Mouse (Mus musculus): Measurements from ENCODE around the gene Slain2. TPM values are rescaled to one million over a fixed set of nuclear protein-coding genes. Genes with fewer than 3 reads are reported as not detected.

Slain2 gene
- total RNA-seq (2021) = 100 to 1,000 TPM; 113 TPM
- long read RNA-seq, experiment 1, full-length matches to known transcripts = 252 of 308 reads
- long read RNA-seq, experiment 1, partial matches to known transcripts = 49 of 308 reads
- long read RNA-seq, experiment 1, other reads (novel, unspliced or antisense) = 7 of 308 reads
- long read RNA-seq, experiment 2, full-length matches to known transcripts = 189 of 225 reads
- long read RNA-seq, experiment 2, partial matches to known transcripts = 4 of 225 reads
- long read RNA-seq, experiment 2, other reads (novel, unspliced or antisense) = 32 of 225 reads

DNA sequence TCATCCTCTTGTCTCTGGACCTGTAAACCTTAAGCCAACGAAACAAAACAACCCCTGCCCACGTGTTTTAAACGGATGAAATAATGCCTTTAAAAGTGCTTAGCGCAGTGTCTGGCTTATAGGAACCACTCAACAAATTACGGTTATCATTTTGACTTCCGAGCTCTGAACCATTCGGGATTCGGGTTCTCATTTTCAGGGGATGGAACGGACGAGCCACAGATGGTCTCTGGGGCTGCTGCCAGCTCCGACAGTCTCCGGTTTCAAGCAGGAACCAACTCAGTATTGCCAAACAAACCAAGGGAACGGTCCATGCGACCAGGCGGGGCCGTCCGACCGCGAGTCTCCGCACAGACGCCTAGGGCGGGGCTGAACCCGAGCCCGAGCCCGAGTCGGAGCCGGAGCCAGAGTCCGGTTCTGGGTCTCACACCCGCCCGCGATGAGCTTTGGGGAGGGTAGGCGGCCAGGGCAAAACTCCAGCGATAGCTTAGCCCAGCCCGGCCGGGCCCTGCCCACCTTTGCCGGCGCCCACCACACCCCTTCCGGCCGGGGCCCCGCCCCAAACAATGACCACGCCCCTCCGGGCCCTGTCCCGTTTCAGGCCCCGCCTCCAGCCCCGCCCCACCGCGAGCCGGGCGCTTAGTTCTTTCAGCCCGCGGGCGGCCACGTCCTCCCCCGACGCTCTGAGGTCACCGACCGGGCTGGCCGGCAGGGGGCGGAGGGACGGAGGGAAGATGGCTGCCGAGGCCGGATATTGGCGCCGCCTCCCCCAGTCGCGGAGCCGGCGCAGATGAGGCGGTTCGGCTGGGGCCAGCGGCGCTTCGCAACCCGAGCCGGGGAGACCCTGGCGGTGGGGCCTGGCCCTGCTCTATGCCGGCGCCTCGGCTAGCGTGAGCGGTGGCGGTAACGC lies at the start of gene Slain2:
Gene Slain2, plus strand, starts transcription at position 657 of the 910 bp plus-strand sequence.
- TF ChIP-seq CTCF (IDR thresholded peaks at IDR 0.05) = peak; percentile 80
- peak; percentile 100 for DNase-seq
- Histone ChIP-seq H3K4me3 (peak within 1 kb of the TSS; percentile 77), H3K27ac (peak within 1 kb of the TSS; percentile 96)
- intact Hi-C loops (cut with DNase I) = no loop called here

DNA sequence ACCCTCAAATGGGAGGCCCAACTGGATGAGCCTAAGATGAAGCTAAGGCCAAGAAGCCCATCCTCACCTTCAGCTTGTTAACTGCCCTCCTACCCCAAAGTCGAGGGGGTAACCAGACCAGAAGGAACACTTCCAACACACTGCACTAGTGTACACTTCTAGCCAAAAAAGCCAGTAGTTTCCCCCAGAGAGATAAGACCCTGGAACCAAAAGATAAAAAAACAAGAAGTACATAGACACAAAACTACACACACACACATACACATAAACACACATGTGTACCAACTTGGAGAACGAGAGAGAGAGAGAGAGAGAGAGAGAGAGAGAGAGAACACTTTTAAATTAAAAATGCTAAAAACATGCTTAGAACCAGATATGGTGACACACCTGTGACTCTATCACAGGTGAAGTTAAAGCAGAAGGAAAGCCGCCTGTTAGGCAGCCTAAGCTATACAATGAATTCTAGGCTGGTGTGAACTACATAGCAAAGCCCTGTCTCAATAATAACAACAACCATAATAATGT lies 49.4 kb upstream of the Slain2 start:
- H3K27ac ChIP-seq = no peak overlapping the region
- no peak for TF ChIP-seq CTCF (IDR thresholded peaks at IDR 0.05)
- no peak overlapping the region for H3K4me3 ChIP-seq
- DNase-seq = no peak
- intact Hi-C loops (cut with DNase I) = loop anchor here (5.0 kb wide), 1 partner anchor 67 kb away; no protein-coding TSS in a partner anchor

DNA sequence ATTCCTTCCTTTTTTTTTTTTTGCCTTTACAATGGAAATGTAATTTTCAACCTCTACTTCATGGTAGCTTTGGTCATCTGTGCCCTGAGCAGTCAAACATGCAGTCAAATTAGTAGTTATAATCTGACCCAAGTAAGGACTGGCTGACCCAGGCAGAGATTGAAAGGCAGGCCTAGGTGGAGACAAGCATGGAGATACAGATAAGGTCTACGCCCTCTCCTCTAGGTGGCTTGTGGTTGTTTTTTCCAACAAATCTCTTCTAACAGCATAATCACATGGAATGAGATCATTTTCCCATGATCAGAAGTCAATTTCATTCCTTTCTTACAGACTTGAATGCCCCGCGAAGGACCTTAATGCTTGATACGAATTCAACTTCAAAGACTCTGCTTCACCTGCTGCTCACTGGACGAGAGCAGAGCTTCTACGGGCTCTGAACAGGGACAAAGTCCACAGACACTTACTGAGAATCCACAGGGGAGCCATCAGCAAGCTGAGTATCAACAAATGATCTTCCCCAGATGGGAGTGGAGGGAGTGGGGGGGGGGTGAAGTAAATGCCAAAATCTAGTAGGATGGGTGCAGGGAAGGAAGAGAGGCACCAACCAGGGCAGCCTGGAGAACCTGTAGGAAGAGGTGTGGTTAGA lies 47.7 kb upstream of the Slain2 start:
- DNase-seq = no peak
- TF ChIP-seq CTCF (IDR thresholded peaks at IDR 0.05) = no peak
- intact Hi-C loops (cut with DNase I) = loop anchor here (5.0 kb wide), 1 partner anchor 69 kb away; no protein-coding TSS in a partner anchor
- Histone ChIP-seq H3K4me3 (no peak overlapping the region), H3K27ac (no peak overlapping the region)

DNA sequence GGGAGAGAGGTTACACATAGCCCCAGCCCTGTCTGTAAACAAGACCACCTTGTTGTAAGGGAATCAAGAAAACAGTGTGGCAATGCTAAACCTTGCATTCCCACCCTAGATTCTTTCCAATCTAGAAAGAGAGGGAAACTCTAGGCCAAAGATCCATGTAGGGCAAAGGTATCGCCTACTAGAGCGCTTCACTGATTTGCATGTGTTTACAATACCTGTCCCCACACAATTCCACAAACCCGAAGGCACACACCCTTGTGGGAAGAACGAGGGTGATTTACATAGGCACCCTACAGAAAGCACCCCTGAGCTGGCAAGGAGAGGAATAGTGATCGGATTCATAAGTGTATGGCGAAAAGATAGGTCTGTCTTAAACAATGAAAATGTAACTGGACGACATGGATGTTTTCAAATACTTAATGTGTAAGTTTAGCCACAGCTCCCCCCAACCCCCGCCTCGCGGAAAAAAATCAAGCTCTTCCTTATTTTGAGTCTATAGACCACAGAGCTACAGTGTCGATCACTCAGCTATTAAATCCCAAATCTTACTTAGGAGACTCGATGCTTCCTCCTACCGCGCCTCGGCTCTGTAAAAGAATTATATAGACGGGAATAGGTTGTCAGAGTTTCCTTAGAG lies 47.0 kb upstream of the Slain2 start:
- no peak for DNase-seq
- no peak for TF ChIP-seq CTCF (IDR thresholded peaks at IDR 0.05)
- Histone ChIP-seq H3K4me3 (peak overlapping the region; percentile 80), H3K27ac (no peak overlapping the region)
- intact Hi-C loops (cut with DNase I) = loop anchor here (5.0 kb wide), 1 partner anchor 70 kb away; no protein-coding TSS in a partner anchor

DNA sequence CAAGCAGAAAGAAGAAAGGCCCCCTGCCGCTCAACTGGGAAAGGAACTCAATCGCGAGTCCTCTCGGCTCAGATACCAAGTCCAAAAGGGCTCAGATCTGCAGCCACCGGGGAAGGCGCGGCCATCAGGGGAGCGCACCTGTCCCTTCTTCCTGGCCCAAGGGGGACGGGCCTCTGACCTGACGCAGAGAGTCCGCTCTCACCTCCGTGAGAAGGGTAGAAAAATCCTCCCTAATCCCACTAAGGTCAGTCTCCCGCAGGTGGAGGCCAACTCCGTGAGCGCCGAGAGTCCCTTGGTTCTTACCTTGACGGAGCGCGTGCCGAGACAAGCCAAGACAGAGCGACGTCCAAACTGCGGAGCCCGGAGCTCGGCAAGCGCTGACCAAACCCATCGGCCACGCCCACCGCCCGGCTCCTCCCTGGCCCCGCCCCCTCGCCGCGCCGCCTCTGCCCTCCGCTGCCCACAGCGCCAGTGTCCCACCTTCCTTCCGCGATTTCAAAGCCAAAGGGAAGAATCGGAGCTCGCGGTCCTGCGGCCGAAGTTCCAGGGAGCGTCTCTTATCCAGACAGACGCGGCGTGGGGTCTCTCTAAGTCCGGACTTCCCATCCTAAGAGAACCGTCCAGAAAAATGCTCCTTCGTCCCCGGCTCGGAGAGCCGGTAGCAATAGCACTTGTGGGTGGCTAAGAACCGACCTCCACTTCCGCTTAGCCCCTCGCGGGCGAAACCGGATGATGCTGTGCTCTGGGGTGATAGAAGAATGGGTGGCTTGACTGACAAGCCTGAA lies 45.8 kb upstream of the Slain2 start, which contains the start of gene Tec:
Gene Tec, minus strand, starts transcription at position 393 of the 785 bp plus-strand sequence.
- no peak for TF ChIP-seq CTCF (IDR thresholded peaks at IDR 0.05)
- DNase-seq = peak; percentile 95
- peak within 1 kb of the TSS; percentile 80 for H3K4me3 ChIP-seq
- intact Hi-C loops (cut with DNase I) = loop anchor here (5.0 kb wide), 1 partner anchor 71 kb away; no protein-coding TSS in a partner anchor
- H3K27ac ChIP-seq = peak within 1 kb of the TSS; percentile 77

DNA sequence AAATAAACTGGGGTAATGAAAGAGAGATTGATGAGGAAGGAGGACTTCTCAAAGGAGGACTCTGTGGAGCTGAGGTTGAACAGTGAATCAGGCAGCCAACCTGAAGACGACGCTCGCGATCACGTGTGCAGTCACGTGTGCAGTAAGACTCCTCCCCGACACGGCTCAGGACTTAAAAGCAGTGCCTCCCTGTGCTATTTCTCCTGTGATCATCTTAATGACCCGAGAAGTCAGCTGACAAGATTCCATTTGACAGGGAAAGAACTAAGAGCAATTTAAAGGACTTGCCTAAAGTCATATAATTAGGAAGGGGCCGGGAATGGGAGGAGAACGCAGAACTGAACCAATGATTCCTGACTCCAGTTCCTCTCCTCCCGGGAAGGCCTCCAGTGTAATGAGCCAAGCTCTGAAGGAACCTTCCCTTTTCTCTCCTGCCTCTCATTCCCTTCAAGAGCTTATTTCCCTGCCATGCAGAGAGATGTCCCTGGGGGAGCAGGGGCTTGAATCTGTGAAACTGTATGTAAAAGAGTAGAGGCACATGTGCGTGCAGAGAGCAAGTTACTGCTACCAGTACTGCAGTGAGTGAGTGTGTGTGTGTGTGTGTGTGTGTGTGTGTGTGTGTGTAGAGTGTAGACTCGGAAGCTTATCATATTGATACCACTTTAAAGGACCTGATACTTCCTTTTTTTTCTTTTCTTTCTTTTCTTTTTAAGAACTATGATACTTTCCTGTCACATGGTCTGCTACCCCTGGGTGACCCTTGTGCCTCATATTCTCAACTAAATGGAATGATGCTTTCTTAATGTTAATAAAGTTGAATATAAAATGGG lies 44.1 kb upstream of the Slain2 start:
- no peak for DNase-seq
- H3K4me3 ChIP-seq = no peak overlapping the region
- no peak overlapping the region for H3K27ac ChIP-seq
- no peak for TF ChIP-seq CTCF (IDR thresholded peaks at IDR 0.05)
- intact Hi-C loops (cut with DNase I) = loop anchor here (5.0 kb wide), 1 partner anchor 73 kb away; no protein-coding TSS in a partner anchor

DNA sequence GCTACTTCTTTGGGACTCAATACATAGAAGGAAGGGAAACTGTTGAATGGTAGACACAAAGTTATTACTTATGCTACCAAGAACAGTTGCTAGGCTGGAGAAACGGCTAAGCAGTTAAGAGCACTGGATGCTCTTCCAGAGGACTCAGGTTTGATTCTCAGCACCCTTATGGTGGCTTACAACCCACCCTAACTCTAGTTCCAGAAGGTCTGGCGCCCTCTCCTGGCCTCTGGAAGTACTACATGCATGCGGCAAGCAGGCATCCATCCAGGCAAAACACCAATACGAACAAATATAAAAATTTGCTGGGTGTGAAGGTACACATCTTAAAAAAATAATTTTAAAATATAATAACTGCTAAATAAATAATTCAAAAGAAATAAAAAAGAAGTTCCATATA lies 43.0 kb upstream of the Slain2 start:
- intact Hi-C loops (cut with DNase I) = no loop called here
- Histone ChIP-seq H3K27ac (no peak overlapping the region), H3K4me3 (no peak overlapping the region)
- peak; percentile 57 for TF ChIP-seq CTCF (IDR thresholded peaks at IDR 0.05)
- no peak for DNase-seq

DNA sequence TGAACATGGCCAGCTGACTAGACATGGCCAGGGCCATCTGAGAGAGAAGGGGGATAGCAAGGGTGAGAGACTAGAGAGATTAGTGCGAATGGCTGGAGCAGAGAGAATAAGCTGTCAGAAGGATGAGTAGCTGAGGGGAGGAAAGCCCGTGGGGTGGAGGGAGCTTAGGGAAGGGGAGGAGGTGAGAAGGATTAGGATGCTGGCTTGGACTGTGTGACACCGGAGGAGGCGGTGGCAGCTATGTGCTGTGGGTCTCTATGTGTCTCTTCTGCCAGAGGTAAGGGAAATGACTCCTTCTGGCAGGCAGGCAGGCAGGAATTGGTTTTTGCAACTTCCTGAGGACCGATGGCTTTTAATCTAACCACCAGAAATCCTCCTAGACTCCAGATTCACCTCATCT lies 34.4 kb upstream of the Slain2 start:
- Histone ChIP-seq H3K27ac (no peak overlapping the region), H3K4me3 (no peak overlapping the region)
- TF ChIP-seq CTCF (IDR thresholded peaks at IDR 0.05) = no peak
- DNase-seq = no peak
- intact Hi-C loops (cut with DNase I) = no loop called here

DNA sequence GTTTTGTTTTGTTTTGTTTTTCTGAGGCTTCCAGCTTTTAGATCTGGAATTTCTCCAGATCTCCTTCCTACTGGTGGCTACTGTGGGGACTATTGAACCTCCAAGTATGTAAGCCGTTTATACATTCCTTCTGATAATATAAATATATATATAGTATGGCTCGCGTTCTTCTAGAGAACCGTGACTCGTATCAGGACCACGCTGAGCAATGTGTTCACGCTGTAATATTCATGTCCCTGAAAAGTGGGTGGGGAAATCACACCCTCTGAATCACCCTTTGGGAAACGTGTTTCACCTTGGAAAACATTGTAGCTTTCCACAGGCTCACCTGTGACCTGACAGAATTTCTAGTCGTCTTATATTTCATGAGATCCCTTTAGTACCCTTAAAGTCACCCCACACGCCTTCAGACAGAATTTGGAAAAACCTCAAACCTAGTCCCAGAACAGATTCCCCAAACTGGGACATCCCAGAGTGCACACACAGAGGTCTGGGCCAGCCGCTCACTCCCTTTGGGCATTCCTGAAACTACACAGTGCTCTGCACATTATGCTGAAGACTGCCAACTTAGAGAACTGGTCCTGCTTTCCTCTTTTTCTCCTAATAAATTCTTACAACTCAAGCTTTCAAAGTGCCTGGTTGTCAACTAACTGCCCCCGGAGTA lies 32.2 kb upstream of the Slain2 start:
- intact Hi-C loops (cut with DNase I) = no loop called here
- Histone ChIP-seq H3K27ac (peak overlapping the region; percentile 64), H3K4me3 (no peak overlapping the region)
- TF ChIP-seq CTCF (IDR thresholded peaks at IDR 0.05) = no peak
- DNase-seq = no peak

DNA sequence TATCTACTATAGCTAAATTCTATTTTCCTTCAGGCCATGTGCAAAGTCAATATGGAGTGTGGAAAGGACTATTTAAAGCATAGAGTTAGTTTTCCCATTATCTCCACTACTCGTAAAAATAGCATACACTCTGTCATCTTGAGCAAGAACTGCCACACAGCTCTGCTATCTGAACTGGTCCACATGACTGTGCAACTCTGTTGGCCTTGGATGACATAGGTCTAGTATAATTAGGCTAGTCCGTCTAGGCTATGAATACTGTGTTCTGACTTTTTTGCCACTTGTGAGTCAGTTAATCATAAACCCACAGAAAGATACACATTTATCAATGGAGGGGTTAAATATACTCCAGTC lies 31.7 kb upstream of the Slain2 start:
- Histone ChIP-seq H3K27ac (peak overlapping the region; percentile 64), H3K4me3 (no peak overlapping the region)
- TF ChIP-seq CTCF (IDR thresholded peaks at IDR 0.05) = no peak
- DNase-seq = no peak
- intact Hi-C loops (cut with DNase I) = no loop called here
